Mouse (Mus musculus) lung, embryonic 15.5 days (tissue): ENCODE measurements around the gene Naglu. TPM values are rescaled to one million over a fixed set of nuclear protein-coding genes. Genes with fewer than 3 reads are reported as not detected.

Experiments
- ATAC-seq: fragments of 200-750 bp; cut with Nextera tagmentation; 2 replicates; pipeline ENCODE4 v1.8.0; 2017; ENCODE audit warnings: moderate number of reproducible peaks, borderline replicate concordance; ENCODE audit not compliant: low FRiP score, low TSS enrichment; ENCODE audit errors: extremely low read depth
- H3K27ac ChIP-seq: fragments of 300-500 bp; sonication (generic); 2 replicates; pipeline ENCODE4 v1.5.1; 2015; ENCODE audit warnings: moderate library complexity, mild to moderate bottlenecking, inconsistent platforms
- H3K27me3 ChIP-seq: fragments of 300-500 bp; sonication (generic); 2 replicates; pipeline ENCODE4 v1.6.1; 2015; ENCODE audit warnings: inconsistent platforms
- H3K36me3 ChIP-seq: fragments of 300-500 bp; sonication (generic); 2 replicates; pipeline ENCODE4 v1.6.1; 2015; ENCODE audit warnings: inconsistent platforms
- H3K4me1 ChIP-seq: fragments of 300-500 bp; sonication (generic); 2 replicates; pipeline ENCODE4 v1.6.1; 2015; ENCODE audit warnings: inconsistent platforms
- H3K4me2 ChIP-seq: fragments of 300-500 bp; sonication (generic); 2 replicates; pipeline ENCODE4 v1.6.1; 2015; ENCODE audit warnings: inconsistent platforms, mild to moderate bottlenecking, moderate library complexity
- H3K4me3 ChIP-seq: fragments of 300-500 bp; sonication (generic); 2 replicates; pipeline ENCODE4 v1.5.1; 2015; ENCODE audit warnings: mild to moderate bottlenecking, inconsistent platforms
- H3K9ac ChIP-seq: fragments of 300-500 bp; sonication (generic); 2 replicates; pipeline ENCODE4 v1.6.1; 2015; ENCODE audit warnings: inconsistent platforms
- H3K9me3 ChIP-seq: fragments of 300-500 bp; sonication (generic); 2 replicates; pipeline ENCODE4 v1.6.1; 2016; ENCODE audit warnings: inconsistent platforms
- WGBS: fragments of 180-500 bp; shearing (Covaris S2); methylation state at CpG from one replicate; pipeline ENCODE4 v1.1.7; 2015; 5-methylcytosine and 5-hydroxymethylcytosine counted together
- polyA plus RNA-seq: library from polyadenylated mRNA; unstranded; fragments of >200 nt; fragmentation: Nextera tagmentation; extraction: Ambion mirVana; gene quantifications from 2 replicates; pipeline ENCODE4 v1.2.1, GENCODE M21; 2015

The Naglu gene
- polyA plus RNA-seq, 1 experiment from 2014 or later, result 22.5 TPM

DNA sequence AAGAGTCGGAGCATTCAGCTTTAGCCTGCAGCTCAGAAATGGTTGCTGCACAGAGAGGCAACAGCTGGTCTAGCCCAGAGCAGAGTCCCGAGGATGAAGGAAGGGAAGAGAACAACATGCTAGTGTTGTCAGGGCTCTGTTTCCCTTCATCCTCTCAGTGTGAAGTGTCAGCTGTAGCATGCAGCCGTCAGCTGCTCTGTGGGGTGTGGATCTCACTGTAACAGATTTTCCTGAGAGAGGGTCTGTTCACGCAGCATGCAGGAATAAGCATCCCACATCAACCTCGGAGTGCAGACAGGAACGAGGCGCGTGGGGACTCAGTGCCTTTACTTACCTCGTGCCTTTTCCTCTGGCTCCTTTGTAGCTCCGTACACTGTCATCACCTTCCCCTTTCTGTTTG is 32.0 kb upstream of the Naglu start:
- Histone ChIP-seq H3K36me3 (peaks cover 77% of the 10 kb centered on the region), H3K27ac (no peak overlapping the region), H3K9ac (no peak overlapping the region), H3K4me1 (no peaks in the 10 kb centered on the region), H3K27me3 (no peaks in the 10 kb centered on the region), H3K4me3 (no peak overlapping the region), H3K4me2 (no peak overlapping the region), H3K9me3 (no peaks in the 10 kb centered on the region)
- no peak for ATAC-seq
- 82% methylated on average over 10 of the region's 10 CpGs for WGBS

DNA sequence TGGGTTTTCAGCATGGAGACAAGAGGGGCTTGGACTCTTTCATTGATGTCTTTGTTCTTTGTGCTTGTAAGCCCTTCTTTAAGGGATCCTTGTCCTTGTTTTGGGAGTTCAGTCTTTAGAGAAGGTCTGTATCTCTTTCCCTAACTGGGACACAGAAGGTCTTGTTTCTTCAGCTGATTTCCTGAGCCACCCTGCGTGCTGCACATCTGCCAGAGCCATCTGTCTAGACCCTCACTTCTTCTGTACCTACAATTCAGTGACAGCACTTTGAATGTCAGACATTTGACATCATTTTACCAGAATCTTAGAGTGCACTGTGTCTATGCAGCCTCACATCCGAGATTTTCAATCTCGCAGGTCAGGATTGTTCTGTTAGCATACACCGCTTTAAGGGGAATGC is 24.0 kb upstream of the Naglu start:
- Histone ChIP-seq H3K27me3 (no peaks in the 10 kb centered on the region), H3K36me3 (peaks cover 74% of the 10 kb centered on the region), H3K4me2 (no peak overlapping the region), H3K4me1 (no peaks in the 10 kb centered on the region), H3K4me3 (no peak overlapping the region), H3K9ac (no peak overlapping the region), H3K9me3 (no peaks in the 10 kb centered on the region), H3K27ac (no peak overlapping the region)
- WGBS, result 91% methylated on average over 4 of the region's 4 CpGs
- no peak for ATAC-seq

- Histone ChIP-seq H3K36me3 (peaks cover 71% of the 10 kb centered on the region), H3K4me2 (no peak overlapping the region), H3K4me3 (no peak overlapping the region), H3K4me1 (no peaks in the 10 kb centered on the region), H3K9ac (no peak overlapping the region), H3K27ac (no peak overlapping the region), H3K9me3 (no peaks in the 10 kb centered on the region), H3K27me3 (no peaks in the 10 kb centered on the region)
- no peak for ATAC-seq
- WGBS, result 54% methylated on average over 9 of the region's 9 CpGs
These were observed 23.4 kb upstream of the Naglu start for GRCm38 (mm10) chr11:101046440-101046839.

DNA sequence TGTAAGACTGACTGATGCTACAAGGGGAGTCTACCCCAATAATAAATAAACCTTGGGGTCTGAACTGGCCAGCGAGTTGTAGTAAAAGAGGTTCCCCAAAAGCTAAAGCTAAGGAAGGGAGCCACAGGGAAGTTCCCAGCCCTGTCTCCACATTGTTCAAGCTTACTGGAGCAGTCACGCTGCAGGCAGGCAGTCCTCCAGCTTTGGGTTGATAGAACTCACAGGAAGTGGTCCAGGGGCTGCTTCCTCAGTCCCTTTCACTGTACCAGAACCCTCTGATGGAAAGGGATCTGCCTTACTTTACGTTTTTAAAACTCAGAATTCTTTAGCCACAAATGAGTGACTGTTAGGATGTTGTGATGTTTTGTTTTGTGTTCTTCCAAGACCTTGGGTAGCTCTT is 22.3 kb upstream of the Naglu start:
- Histone ChIP-seq H3K9me3 (no peaks in the 10 kb centered on the region), H3K4me2 (no peak overlapping the region), H3K36me3 (peaks cover 65% of the 10 kb centered on the region), H3K4me1 (no peaks in the 10 kb centered on the region; the same call in 1 of the 2 replicates), H3K27ac (no peak overlapping the region), H3K27me3 (no peaks in the 10 kb centered on the region), H3K4me3 (no peak overlapping the region), H3K9ac (no peak overlapping the region)
- 86% methylated on average over 3 of the region's 3 CpGs for WGBS
- no peak for ATAC-seq

DNA sequence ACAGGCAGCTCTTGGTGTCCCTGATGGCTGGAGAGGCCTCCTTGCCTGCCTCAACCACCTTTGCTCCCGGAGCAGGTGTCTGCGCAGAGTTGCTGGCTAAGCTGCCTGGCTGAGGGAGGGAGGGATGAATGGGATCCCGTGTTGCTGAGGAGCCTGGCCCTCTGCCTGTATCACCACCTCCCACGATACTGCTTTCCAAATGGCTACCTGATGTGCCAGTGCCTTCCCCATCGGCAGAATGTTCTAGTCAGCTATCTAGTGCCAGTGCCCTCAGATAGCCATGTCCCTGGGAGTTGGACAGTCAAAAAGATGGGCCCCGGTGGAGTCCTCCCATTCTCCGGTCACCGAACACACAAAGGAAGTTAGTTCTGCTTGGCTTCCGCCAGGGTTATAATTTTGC is 19.5 kb upstream of the Naglu start:
- 92% methylated on average over 9 of the region's 9 CpGs for WGBS
- no peak for ATAC-seq
- no peaks in the 10 kb centered on the region for H3K27me3 ChIP-seq
- no peaks in the 10 kb centered on the region for H3K9me3 ChIP-seq
- H3K27ac ChIP-seq, result no peak overlapping the region
- H3K4me2 ChIP-seq, result no peak overlapping the region
- H3K9ac ChIP-seq, result no peak overlapping the region
- H3K4me1 ChIP-seq, result peaks cover 10% of the 10 kb centered on the region; the same call in 1 of the 2 replicates
- H3K36me3 ChIP-seq, result peaks cover 39% of the 10 kb centered on the region; the same call in 1 of the 2 replicates
- no peak overlapping the region for H3K4me3 ChIP-seq

GRCm38 (mm10) chr11:101051051-101051493 is 18.7 kb upstream of the Naglu start:
- H3K27ac ChIP-seq, result no peak overlapping the region
- peaks cover 16% of the 10 kb centered on the region for H3K4me1 ChIP-seq
- peaks cover 34% of the 10 kb centered on the region; the same call in 1 of the 2 replicates for H3K36me3 ChIP-seq
- ATAC-seq, result no peak
- H3K9me3 ChIP-seq, result no peaks in the 10 kb centered on the region
- no peaks in the 10 kb centered on the region for H3K27me3 ChIP-seq
- no peak overlapping the region for H3K4me3 ChIP-seq
- H3K9ac ChIP-seq, result no peak overlapping the region
- 85% methylated on average over 6 of the region's 6 CpGs for WGBS
- H3K4me2 ChIP-seq, result no peak overlapping the region

DNA sequence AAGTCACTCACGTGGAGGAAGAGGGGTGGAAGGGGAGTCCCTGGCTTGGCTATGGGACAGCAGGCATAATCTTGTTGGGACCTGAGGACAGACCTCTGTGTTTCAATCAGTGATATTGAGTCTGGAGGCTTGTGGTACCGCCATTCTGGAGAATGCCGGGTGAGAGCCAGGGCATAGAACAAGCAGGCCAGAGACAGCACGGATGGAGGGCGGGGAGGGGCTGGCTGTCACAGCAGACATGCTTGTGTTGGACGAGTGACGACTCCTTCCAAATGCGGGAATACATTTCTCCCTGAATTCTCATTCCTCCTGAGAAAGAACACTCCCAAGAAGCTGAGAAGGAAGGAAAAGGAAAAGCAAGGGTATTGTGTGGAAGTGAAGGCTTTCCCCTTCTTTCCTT is 18.2 kb upstream of the Naglu start:
- ATAC-seq, result no peak
- no peak overlapping the region for H3K27ac ChIP-seq
- no peaks in the 10 kb centered on the region for H3K9me3 ChIP-seq
- WGBS, result 72% methylated on average over 8 of the region's 8 CpGs
- H3K4me1 ChIP-seq, result peaks cover 22% of the 10 kb centered on the region
- no peak overlapping the region for H3K4me2 ChIP-seq
- H3K9ac ChIP-seq, result no peak overlapping the region
- H3K4me3 ChIP-seq, result no peak overlapping the region
- peaks cover 34% of the 10 kb centered on the region; the same call in 1 of the 2 replicates for H3K36me3 ChIP-seq
- no peaks in the 10 kb centered on the region for H3K27me3 ChIP-seq

DNA sequence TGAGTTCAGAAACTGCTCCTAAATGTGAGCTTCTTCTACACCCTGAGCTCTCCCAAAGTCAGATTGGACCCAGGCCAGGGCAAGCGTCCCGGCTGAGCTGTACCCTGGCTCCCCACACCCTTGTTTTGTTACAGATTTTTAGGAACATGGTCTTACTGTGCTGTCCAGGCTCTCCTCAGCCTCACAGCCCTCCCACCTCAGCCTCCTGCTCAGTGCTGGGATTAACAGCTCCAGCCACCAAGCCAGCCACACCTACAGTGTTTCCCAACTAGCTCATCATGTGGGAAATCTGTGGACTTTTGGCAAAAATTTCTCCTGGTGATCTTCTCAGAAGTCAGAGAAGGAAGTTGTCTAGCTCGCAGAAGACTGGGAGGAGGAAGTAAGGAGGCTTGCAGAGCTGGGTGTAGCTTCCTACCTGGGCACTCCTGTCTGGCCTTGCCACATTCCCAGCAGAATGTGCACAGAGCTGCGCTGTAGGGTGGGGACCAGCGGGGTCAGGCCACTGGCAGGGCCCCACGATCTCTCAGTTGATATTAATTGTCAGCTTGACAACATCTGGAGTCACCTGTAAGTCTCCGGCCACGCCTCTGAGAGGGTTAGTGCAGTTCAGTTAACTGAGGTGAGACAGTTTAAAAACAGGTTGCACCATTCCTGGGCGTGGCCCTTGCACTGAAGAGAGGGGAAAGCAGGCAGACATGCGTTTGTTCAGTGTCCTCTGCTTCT is 16.9 kb upstream of the Naglu start:
- ATAC-seq, result no peak
- peak overlapping the region; percentile 26; the same call in 1 of the 2 replicates for H3K27ac ChIP-seq

DNA sequence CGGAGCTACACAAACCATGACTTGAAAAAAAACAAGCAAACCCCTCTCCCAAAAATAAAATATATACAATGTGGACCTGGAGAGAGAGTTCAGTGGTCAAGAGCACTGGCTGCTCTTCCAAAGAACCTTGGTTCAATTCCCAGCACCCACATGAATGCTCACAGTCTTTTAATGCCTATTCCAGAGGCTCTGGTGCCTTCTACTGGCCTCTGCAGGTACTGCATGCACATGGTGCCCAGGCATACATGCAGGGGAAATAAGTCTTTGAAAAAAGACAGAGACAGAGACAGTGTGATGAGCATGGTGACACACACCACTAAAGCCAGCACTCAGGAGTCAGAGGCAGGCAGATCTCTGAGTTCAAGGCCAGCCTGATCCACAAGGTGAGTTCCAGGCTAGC is 15.8 kb upstream of the Naglu start:
- 100% methylated on average over 1 of the region's 1 CpGs for WGBS
- Histone ChIP-seq H3K27me3 (no peaks in the 10 kb centered on the region), H3K36me3 (peaks cover 17% of the 10 kb centered on the region; the same call in 1 of the 2 replicates), H3K9ac (no peak overlapping the region), H3K4me3 (no peak overlapping the region), H3K27ac (no peak overlapping the region), H3K9me3 (no peaks in the 10 kb centered on the region), H3K4me2 (no peak overlapping the region), H3K4me1 (peaks cover 44% of the 10 kb centered on the region)
- no peak for ATAC-seq

More for the DNA sequence above, 16.9 kb upstream of the Naglu start:
- H3K9me3 ChIP-seq, result no peaks in the 10 kb centered on the region
- peaks cover 34% of the 10 kb centered on the region for H3K4me1 ChIP-seq
- H3K4me3 ChIP-seq, result no peak overlapping the region
- no peak overlapping the region for H3K4me2 ChIP-seq
- H3K36me3 ChIP-seq, result peaks cover 24% of the 10 kb centered on the region; the same call in 1 of the 2 replicates
- no peak overlapping the region for H3K9ac ChIP-seq
- WGBS, result 78% methylated on average over 10 of the region's 10 CpGs
- no peaks in the 10 kb centered on the region for H3K27me3 ChIP-seq

DNA sequence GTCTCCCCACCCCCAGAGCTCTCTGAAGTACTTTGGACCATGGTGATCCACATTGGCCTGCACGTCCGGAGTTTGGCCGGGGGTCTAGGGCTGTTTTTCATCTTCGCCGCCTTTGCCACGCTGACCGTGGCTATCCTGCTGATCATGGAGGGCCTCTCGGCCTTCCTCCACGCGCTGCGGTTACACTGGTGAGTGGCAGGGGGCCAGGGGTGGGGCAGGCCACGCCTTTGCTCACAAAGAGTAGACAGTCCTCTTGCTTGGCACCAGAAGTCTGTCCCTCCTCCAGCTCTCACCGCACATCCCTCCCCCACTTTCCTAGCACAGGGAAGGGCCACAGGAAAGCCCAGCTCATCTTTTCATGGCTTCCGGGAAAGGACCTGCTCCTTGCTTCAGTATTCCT is 14.4 kb upstream of the Naglu start:
- H3K9ac ChIP-seq, result no peak overlapping the region
- peak overlapping the region; percentile 95 for H3K27ac ChIP-seq
- H3K36me3 ChIP-seq, result 0 out of 2 replicates have a peak, but pooled peaks cover 2% of the 10 kb centered on the region
- H3K4me1 ChIP-seq, result peaks cover 58% of the 10 kb centered on the region
- H3K4me2 ChIP-seq, result no peak overlapping the region
- no peaks in the 10 kb centered on the region for H3K27me3 ChIP-seq
- H3K4me3 ChIP-seq, result no peak overlapping the region
- WGBS, result 69% methylated on average over 14 of the region's 14 CpGs
- H3K9me3 ChIP-seq, result no peaks in the 10 kb centered on the region
- no peak for ATAC-seq

- H3K4me3 ChIP-seq, result no peak overlapping the region
- peak overlapping the region; percentile 95 for H3K27ac ChIP-seq
- no peaks in the 10 kb centered on the region for H3K9me3 ChIP-seq
- peaks cover 65% of the 10 kb centered on the region for H3K4me1 ChIP-seq
- H3K9ac ChIP-seq, result peak overlapping the region; percentile 36; the same call in 1 of the 2 replicates
- ATAC-seq, result peak; percentile 88
- H3K36me3 ChIP-seq, result no peaks in the 10 kb centered on the region
- no peak overlapping the region for H3K4me2 ChIP-seq
- WGBS, result 7% methylated on average over 8 of the region's 8 CpGs
- H3K27me3 ChIP-seq, result no peaks in the 10 kb centered on the region
These were observed 12.9 kb upstream of the Naglu start for GRCm38 (mm10) chr11:101056885-101057284.

- no peak overlapping the region for H3K9ac ChIP-seq
- 23% methylated on average over 5 of the region's 5 CpGs for WGBS
- peak overlapping the region; percentile 95 for H3K27ac ChIP-seq
- ATAC-seq, result no peak
- H3K4me2 ChIP-seq, result no peak overlapping the region
- H3K4me1 ChIP-seq, result peaks cover 71% of the 10 kb centered on the region
- H3K27me3 ChIP-seq, result no peaks in the 10 kb centered on the region
- no peak overlapping the region for H3K4me3 ChIP-seq
- no peaks in the 10 kb centered on the region for H3K9me3 ChIP-seq
- H3K36me3 ChIP-seq, result no peaks in the 10 kb centered on the region
These were observed 12.0 kb upstream of the Naglu start for GRCm38 (mm10) chr11:101057860-101058259.
